Mouse (Mus musculus): ENCODE measurements at regions not wholly inside any gene's neighbourhood (a gene's known extent, or its start where the extent isn't known, plus 50 kb on each side); places are given as distances from the start of the nearest gene placed in this dataset.

DNA sequence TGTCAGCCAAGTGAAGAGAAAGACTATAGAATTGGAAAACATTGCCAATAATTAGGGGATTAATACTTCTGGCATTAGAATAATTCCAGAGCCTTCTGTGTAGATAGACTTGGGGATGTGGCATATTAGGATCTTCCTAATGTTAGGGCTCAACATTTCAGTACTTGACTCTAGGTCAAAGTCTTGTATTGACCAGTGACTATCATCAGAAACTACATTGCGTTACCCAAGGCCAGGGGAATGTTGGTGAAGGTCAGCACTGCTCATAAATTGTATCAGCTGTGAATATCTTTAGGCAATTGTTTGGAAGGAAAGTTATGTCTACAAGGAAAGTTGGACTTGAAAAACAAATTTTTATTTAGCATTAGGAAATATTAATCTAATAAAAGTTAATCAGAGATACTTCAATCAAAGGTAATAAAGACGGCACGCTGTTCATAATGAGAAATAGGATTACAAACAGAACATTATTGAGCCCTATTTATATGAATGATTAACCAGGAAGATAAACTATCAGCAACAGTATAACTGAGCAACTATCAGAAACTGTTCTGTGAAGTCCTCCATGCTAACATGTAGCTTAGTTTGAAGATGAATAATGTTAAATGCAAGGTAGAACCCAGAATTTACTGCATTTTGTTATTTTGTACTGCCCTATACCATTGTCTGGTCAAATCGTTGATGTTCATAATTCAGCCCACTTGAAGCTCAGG is 310.2 kb downstream of the Adcyap1 start:
- TF ChIP-seq EP300 (IDR thresholded peaks at IDR 0.05; ENCODE audit: insufficient read depth, low read depth, low read length), result no peak
- no peak for TF ChIP-seq CTCF (IDR thresholded peaks at IDR 0.05; ENCODE audit: low read depth, low read length)
- no peak for TF ChIP-seq POLR2A (IDR thresholded peaks at IDR 0.05; ENCODE audit: insufficient read depth, low read length)
- Histone ChIP-seq H3K4me3 (ENCODE audit: low read depth, low read length) (no peak overlapping the region), H3K9ac (ENCODE audit: low read depth, poor library complexity, severe bottlenecking) (no peak overlapping the region), H3K4me1 (ENCODE audit: control insufficient read depth, insufficient read depth, low read length) (no peaks in the 10 kb centered on the region), H3K27me3 (ENCODE audit: control insufficient read depth, insufficient read depth, low read length, poor library complexity, severe bottlenecking) (no peaks in the 10 kb centered on the region), H3K27ac (ENCODE audit: insufficient read depth, low read length) (no peak overlapping the region), H3K36me3 (ENCODE audit: control insufficient read depth, insufficient read depth, low read length, poor library complexity, severe bottlenecking) (no peaks in the 10 kb centered on the region), H3K9me3 (replicated peaks; ENCODE audit: control insufficient read depth, insufficient read depth, low read length, poor library complexity, severe bottlenecking) (no peaks in the 10 kb centered on the region)

- TF ChIP-seq CTCF (IDR thresholded peaks at IDR 0.05; ENCODE audit: low read depth, low read length) (no peak), EP300 (IDR thresholded peaks at IDR 0.05; ENCODE audit: insufficient read depth, low read depth, low read length) (no peak), POLR2A (IDR thresholded peaks at IDR 0.05; ENCODE audit: insufficient read depth, low read length) (no peak)
- H3K4me1 ChIP-seq (ENCODE audit: control insufficient read depth, insufficient read depth, low read length), result no peaks in the 10 kb centered on the region
- H3K36me3 ChIP-seq (ENCODE audit: control insufficient read depth, insufficient read depth, low read length, poor library complexity, severe bottlenecking), result no peaks in the 10 kb centered on the region
- no peak overlapping the region for H3K27ac ChIP-seq (ENCODE audit: insufficient read depth, low read length)
- no peaks in the 10 kb centered on the region for H3K27me3 ChIP-seq (ENCODE audit: control insufficient read depth, insufficient read depth, low read length, poor library complexity, severe bottlenecking)
- no peak overlapping the region for H3K4me3 ChIP-seq (ENCODE audit: low read depth, low read length)
- H3K9ac ChIP-seq (ENCODE audit: low read depth, poor library complexity, severe bottlenecking), result no peak overlapping the region
- no peaks in the 10 kb centered on the region for H3K9me3 ChIP-seq (replicated peaks; ENCODE audit: control insufficient read depth, insufficient read depth, low read length, poor library complexity, severe bottlenecking)
These were observed 324.6 kb downstream of the Adcyap1 start for GRCm38 (mm10) chr17:93523406-93523805.

- no peak overlapping the region for H3K9ac ChIP-seq (ENCODE audit: low read depth, poor library complexity, severe bottlenecking)
- H3K9me3 ChIP-seq (replicated peaks; ENCODE audit: control insufficient read depth, insufficient read depth, low read length, poor library complexity, severe bottlenecking), result no peaks in the 10 kb centered on the region
- H3K27ac ChIP-seq (ENCODE audit: insufficient read depth, low read length), result no peak overlapping the region
- no peaks in the 10 kb centered on the region for H3K4me1 ChIP-seq (ENCODE audit: control insufficient read depth, insufficient read depth, low read length)
- TF ChIP-seq POLR2A (IDR thresholded peaks at IDR 0.05; ENCODE audit: insufficient read depth, low read length), result no peak
- TF ChIP-seq EP300 (IDR thresholded peaks at IDR 0.05; ENCODE audit: insufficient read depth, low read depth, low read length), result no peak
- TF ChIP-seq CTCF (IDR thresholded peaks at IDR 0.05; ENCODE audit: low read depth, low read length), result no peak
- no peaks in the 10 kb centered on the region for H3K36me3 ChIP-seq (ENCODE audit: control insufficient read depth, insufficient read depth, low read length, poor library complexity, severe bottlenecking)
- H3K27me3 ChIP-seq (ENCODE audit: control insufficient read depth, insufficient read depth, low read length, poor library complexity, severe bottlenecking), result no peaks in the 10 kb centered on the region
- H3K4me3 ChIP-seq (ENCODE audit: low read depth, low read length), result no peak overlapping the region
These were observed 327.2 kb downstream of the Adcyap1 start for GRCm38 (mm10) chr17:93525871-93526644.

GRCm38 (mm10) chr17:93532535-93532934 is 333.7 kb downstream of the Adcyap1 start:
- Histone ChIP-seq H3K9me3 (replicated peaks; ENCODE audit: control insufficient read depth, insufficient read depth, low read length, poor library complexity, severe bottlenecking) (no peaks in the 10 kb centered on the region), H3K27me3 (ENCODE audit: control insufficient read depth, insufficient read depth, low read length, poor library complexity, severe bottlenecking) (no peaks in the 10 kb centered on the region), H3K27ac (ENCODE audit: insufficient read depth, low read length) (no peak overlapping the region), H3K36me3 (ENCODE audit: control insufficient read depth, insufficient read depth, low read length, poor library complexity, severe bottlenecking) (no peaks in the 10 kb centered on the region), H3K4me3 (ENCODE audit: low read depth, low read length) (no peak overlapping the region), H3K9ac (ENCODE audit: low read depth, poor library complexity, severe bottlenecking) (no peak overlapping the region), H3K4me1 (ENCODE audit: control insufficient read depth, insufficient read depth, low read length) (no peaks in the 10 kb centered on the region)
- TF ChIP-seq EP300 (IDR thresholded peaks at IDR 0.05; ENCODE audit: insufficient read depth, low read depth, low read length), result no peak
- TF ChIP-seq POLR2A (IDR thresholded peaks at IDR 0.05; ENCODE audit: insufficient read depth, low read length), result no peak
- no peak for TF ChIP-seq CTCF (IDR thresholded peaks at IDR 0.05; ENCODE audit: low read depth, low read length)

DNA sequence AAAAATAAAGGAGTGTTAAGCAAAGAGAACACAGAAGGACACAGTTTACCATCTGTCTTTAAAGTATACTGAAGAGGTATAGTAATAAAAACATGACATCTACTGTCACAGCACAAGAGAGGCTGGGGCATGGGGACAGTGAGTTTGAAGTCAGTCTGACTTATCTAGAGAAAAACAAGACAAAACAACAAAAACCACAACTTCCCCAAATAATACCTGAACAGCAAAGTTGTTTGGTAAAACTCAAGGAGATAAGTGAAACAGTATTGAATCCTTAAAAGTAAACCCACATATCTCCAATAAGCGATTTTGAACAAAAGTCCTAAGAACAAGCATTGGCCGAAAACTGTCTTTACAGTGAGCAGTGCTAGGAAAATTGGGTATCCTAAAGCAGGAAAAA is 336.1 kb downstream of the Adcyap1 start:
- H3K36me3 ChIP-seq (ENCODE audit: control insufficient read depth, insufficient read depth, low read length, poor library complexity, severe bottlenecking), result no peaks in the 10 kb centered on the region
- H3K9me3 ChIP-seq (replicated peaks; ENCODE audit: control insufficient read depth, insufficient read depth, low read length, poor library complexity, severe bottlenecking), result no peaks in the 10 kb centered on the region
- H3K9ac ChIP-seq (ENCODE audit: low read depth, poor library complexity, severe bottlenecking), result no peak overlapping the region
- no peaks in the 10 kb centered on the region for H3K4me1 ChIP-seq (ENCODE audit: control insufficient read depth, insufficient read depth, low read length)
- TF ChIP-seq POLR2A (IDR thresholded peaks at IDR 0.05; ENCODE audit: insufficient read depth, low read length) (no peak), EP300 (IDR thresholded peaks at IDR 0.05; ENCODE audit: insufficient read depth, low read depth, low read length) (no peak), CTCF (IDR thresholded peaks at IDR 0.05; ENCODE audit: low read depth, low read length) (no peak)
- H3K27me3 ChIP-seq (ENCODE audit: control insufficient read depth, insufficient read depth, low read length, poor library complexity, severe bottlenecking), result no peaks in the 10 kb centered on the region
- no peak overlapping the region for H3K4me3 ChIP-seq (ENCODE audit: low read depth, low read length)
- no peak overlapping the region for H3K27ac ChIP-seq (ENCODE audit: insufficient read depth, low read length)

DNA sequence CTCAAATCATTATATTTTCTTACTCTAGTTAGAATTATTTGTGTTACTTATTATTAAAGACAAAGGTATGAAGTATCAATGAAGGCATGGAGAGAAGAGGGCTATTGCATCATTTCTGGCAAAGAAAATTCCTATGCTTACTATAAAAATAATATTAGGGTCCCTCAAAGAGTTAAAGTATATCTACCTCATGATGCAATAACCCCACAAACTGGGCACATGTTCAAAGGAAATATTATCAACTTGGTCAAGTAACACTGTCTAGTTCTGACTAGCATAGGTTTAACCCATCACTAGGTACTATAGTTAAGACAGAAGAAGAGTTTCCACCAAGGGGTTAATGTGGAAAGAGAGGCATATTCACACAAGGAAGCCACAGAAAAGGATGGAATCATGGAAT is 336.9 kb downstream of the Adcyap1 start:
- Histone ChIP-seq H3K36me3 (ENCODE audit: control insufficient read depth, insufficient read depth, low read length, poor library complexity, severe bottlenecking) (no peaks in the 10 kb centered on the region), H3K9me3 (replicated peaks; ENCODE audit: control insufficient read depth, insufficient read depth, low read length, poor library complexity, severe bottlenecking) (no peaks in the 10 kb centered on the region), H3K9ac (ENCODE audit: low read depth, poor library complexity, severe bottlenecking) (no peak overlapping the region), H3K27ac (ENCODE audit: insufficient read depth, low read length) (no peak overlapping the region), H3K27me3 (ENCODE audit: control insufficient read depth, insufficient read depth, low read length, poor library complexity, severe bottlenecking) (no peaks in the 10 kb centered on the region), H3K4me1 (ENCODE audit: control insufficient read depth, insufficient read depth, low read length) (no peaks in the 10 kb centered on the region), H3K4me3 (ENCODE audit: low read depth, low read length) (no peak overlapping the region)
- TF ChIP-seq EP300 (IDR thresholded peaks at IDR 0.05; ENCODE audit: insufficient read depth, low read depth, low read length) (no peak), CTCF (IDR thresholded peaks at IDR 0.05; ENCODE audit: low read depth, low read length) (no peak), POLR2A (IDR thresholded peaks at IDR 0.05; ENCODE audit: insufficient read depth, low read length) (no peak)

Data from ES-Bruce4 (cell line).